Comparison of ENCODE assay signal across 28 mouse cellular contexts in genomic region chr15:101699192-101699591, GRCm38 (mm10). TPM values are rescaled to one million over a fixed set of nuclear protein-coding genes. Genes with fewer than 3 reads are reported as not detected.
A peak's percentile ranks its signal among the peaks of the same experiment; 100 is the strongest.
DNase-seq lines count a peak whose midpoint lies in the region; ATAC-seq lines count a peak whose summit lies in the region.
"Had no signal": no experiment of that assay in that cellular context is flagged by ENCODE, and none has a peak within 500 bp of the region (broad histone marks: within the 10 kb centered on the region; RNA-seq: fewer than 3 reads in every experiment).

No protein-coding gene starts in this region.

- no peaks in the 10 kb centered on the region for H3K27me3 ChIP-seq in liver, embryonic 12.5 days (replicated peaks)
- H3K27me3 ChIP-seq: forebrain, embryonic 13.5 days; forebrain, embryonic 15.5 days had no signal

- H3K36me3 ChIP-seq in liver, embryonic 12.5 days, result no peaks in the 10 kb centered on the region
- H3K36me3 ChIP-seq: embryonic facial prominence, embryonic 10.5 days; embryonic facial prominence, embryonic 12.5 days; forebrain, embryonic 15.5 days; G1E had no signal

- DNase-seq in heart, adult 11 months, result peak; percentile 57
- DNase-seq in heart, adult 8-10 months (ENCODE audit: low spot score), result no peak
- DNase-seq in retina, postnatal 1 day, result peak; percentile 20
- DNase-seq in retina, embryonic 14.5 days (ENCODE audit: low spot score), result no peak
- DNase-seq: adrenal gland, adult 2 months; adrenal gland, postnatal 10 days; adrenal gland, postnatal 25 days; B cell, adult 2 months; cerebellum, adult 11-12 months; cerebellum, adult 2 months; cerebellum, adult 9-10 months; cerebellum, postnatal 10 days; cerebellum, postnatal 25 days; forebrain, postnatal 0 days had no signal

- no peak for ATAC-seq in liver, embryonic 12.5 days
- ATAC-seq: activated CD4-positive, CD25-positive, alpha-beta regulatory T cell, adult 4 months; CD4-positive, CD25-positive, alpha-beta regulatory T cell, adult 4 months; forebrain, embryonic 13.5 days; forebrain, embryonic 15.5 days; forebrain, postnatal 0 days; Patski had no signal

- no peaks in the 10 kb centered on the region for H3K9me3 ChIP-seq in liver, embryonic 12.5 days (replicated peaks)
- H3K9me3 ChIP-seq: embryonic facial prominence, embryonic 10.5 days; embryonic facial prominence, embryonic 12.5 days; forebrain, embryonic 13.5 days; forebrain, embryonic 15.5 days had no signal

- no peak overlapping the region for H3K27ac ChIP-seq in liver, embryonic 12.5 days
- H3K27ac ChIP-seq: embryonic facial prominence, embryonic 10.5 days; embryonic facial prominence, embryonic 12.5 days; forebrain, embryonic 13.5 days; forebrain, embryonic 15.5 days had no signal

- H3K4me2 ChIP-seq in liver, embryonic 12.5 days, result no peak overlapping the region
- H3K4me2 ChIP-seq: embryonic facial prominence, embryonic 12.5 days; forebrain, embryonic 13.5 days; forebrain, embryonic 15.5 days had no signal

- no peak overlapping the region for H3K4me3 ChIP-seq in liver, embryonic 12.5 days
- H3K4me3 ChIP-seq: embryonic facial prominence, embryonic 10.5 days; embryonic facial prominence, embryonic 12.5 days; forebrain, embryonic 13.5 days; forebrain, embryonic 15.5 days had no signal

- WGBS in liver, embryonic 12.5 days (ENCODE audit: insufficient replicate concordance), result 27% methylated on average over 3 of the region's 3 CpGs

- H3K9ac ChIP-seq in liver, embryonic 12.5 days, result no peak overlapping the region
- H3K9ac ChIP-seq: embryonic facial prominence, embryonic 12.5 days; forebrain, embryonic 13.5 days; forebrain, embryonic 15.5 days; forebrain, postnatal 0 days had no signal

- H3K4me1 ChIP-seq in liver, embryonic 12.5 days, result no peaks in the 10 kb centered on the region
- H3K4me1 ChIP-seq: embryonic facial prominence, embryonic 12.5 days; forebrain, embryonic 13.5 days; forebrain, embryonic 15.5 days had no signal

RNA-seq across cellular contexts. Expression of gene Krt6a, which starts 5.1 kb away (rescaled TPM):
- not detected for total RNA-seq in heart, adult 8-10 months (2022)
- not detected in 2 replicates for polyA plus RNA-seq in liver, embryonic 12.5 days (2016; fragmentation: Nextera tagmentation; extraction: Ambion mirVana)
- total RNA-seq: adrenal gland, adult 2 months; adrenal gland, postnatal 10 days; adrenal gland, postnatal 25 days; adrenal gland, postnatal 4 days; CH12.LX; forebrain, postnatal 0 days; G1E had no signal
- polyA plus RNA-seq: activated CD4-positive, CD25-positive, alpha-beta regulatory T cell, adult 4 months; adrenal gland, adult 2 months; CD4-positive, CD25-positive, alpha-beta regulatory T cell, adult 4 months; cerebellum, adult 2 months; cortical plate, adult 2 months; forebrain, embryonic 11.5 days; forebrain, embryonic 13.5 days; forebrain, embryonic 15.5 days; forebrain, postnatal 0 days; G1E; Patski had no signal

RNA-seq across cellular contexts. Expression of gene Krt5, which starts 13.5 kb away (rescaled TPM):
- under 1 TPM in 1 of 4 experiments, not detected in 3; 0.40 TPM for total RNA-seq in heart, adult 8-10 months (2022)
- polyA plus RNA-seq in liver, embryonic 12.5 days (2016; fragmentation: Nextera tagmentation; extraction: Ambion mirVana), result 0.08 and 0.38 TPM in 2 replicates
- total RNA-seq: adrenal gland, adult 2 months; adrenal gland, postnatal 10 days; adrenal gland, postnatal 25 days; adrenal gland, postnatal 4 days; CH12.LX; forebrain, postnatal 0 days; G1E had no signal
- polyA plus RNA-seq: activated CD4-positive, CD25-positive, alpha-beta regulatory T cell, adult 4 months; adrenal gland, adult 2 months; CD4-positive, CD25-positive, alpha-beta regulatory T cell, adult 4 months; cortical plate, adult 2 months; forebrain, postnatal 0 days; G1E had no signal

RNA-seq across cellular contexts. Expression of gene Krt6b, which starts 19.1 kb away (rescaled TPM):
- total RNA-seq in heart, adult 8-10 months (2022), result not detected
- polyA plus RNA-seq in liver, embryonic 12.5 days (2016; fragmentation: Nextera tagmentation; extraction: Ambion mirVana), result not detected in 2 replicates
- total RNA-seq: adrenal gland, adult 2 months; adrenal gland, postnatal 10 days; adrenal gland, postnatal 25 days; adrenal gland, postnatal 4 days; CH12.LX; forebrain, postnatal 0 days; G1E had no signal
- polyA plus RNA-seq: adrenal gland, adult 2 months; CD4-positive, CD25-positive, alpha-beta regulatory T cell, adult 4 months; cerebellum, adult 2 months; cortical plate, adult 2 months; embryonic facial prominence, embryonic 10.5 days; embryonic facial prominence, embryonic 12.5 days; forebrain, embryonic 11.5 days; forebrain, embryonic 13.5 days; forebrain, embryonic 15.5 days; forebrain, postnatal 0 days; G1E; Patski had no signal

RNA-seq across cellular contexts. Expression of gene Krt71, which starts 43.7 kb away (rescaled TPM):
- not detected for total RNA-seq in heart, adult 8-10 months (2022)
- polyA plus RNA-seq in liver, embryonic 12.5 days (2016; fragmentation: Nextera tagmentation; extraction: Ambion mirVana), result not detected in 2 replicates
- total RNA-seq: adrenal gland, adult 2 months; adrenal gland, postnatal 10 days; adrenal gland, postnatal 25 days; adrenal gland, postnatal 4 days; CH12.LX; G1E had no signal
- polyA plus RNA-seq: activated CD4-positive, CD25-positive, alpha-beta regulatory T cell, adult 4 months; adrenal gland, adult 2 months; CD4-positive, CD25-positive, alpha-beta regulatory T cell, adult 4 months; cortical plate, adult 2 months; embryonic facial prominence, embryonic 10.5 days; embryonic facial prominence, embryonic 12.5 days; forebrain, embryonic 11.5 days; forebrain, embryonic 13.5 days; forebrain, embryonic 15.5 days; forebrain, postnatal 0 days; G1E; Patski had no signal

RNA-seq across cellular contexts. Expression of gene Gm5478, which starts 52.0 kb away (rescaled TPM):
- total RNA-seq in heart, adult 8-10 months (2022), result not detected
- polyA plus RNA-seq in liver, embryonic 12.5 days (2016; fragmentation: Nextera tagmentation; extraction: Ambion mirVana), result not detected in 2 replicates
- total RNA-seq: adrenal gland, adult 2 months; adrenal gland, postnatal 10 days; adrenal gland, postnatal 25 days; adrenal gland, postnatal 4 days; CH12.LX; forebrain, postnatal 0 days had no signal
- polyA plus RNA-seq: activated CD4-positive, CD25-positive, alpha-beta regulatory T cell, adult 4 months; adrenal gland, adult 2 months; CD4-positive, CD25-positive, alpha-beta regulatory T cell, adult 4 months; cerebellum, adult 2 months; cortical plate, adult 2 months; embryonic facial prominence, embryonic 10.5 days; embryonic facial prominence, embryonic 12.5 days; embryonic facial prominence, embryonic 14.5 days; forebrain, embryonic 11.5 days; forebrain, embryonic 13.5 days; forebrain, embryonic 15.5 days; forebrain, postnatal 0 days; G1E; Patski had no signal

Comparison
In these comparisons a context has a peak if more than half of its experiments do, and no peak if none do; other contexts are left out.
1. DNase-seq: peak in heart, adult 11 months (single experiment) and retina, postnatal 1 day (single experiment); none in heart, adult 8-10 months (single experiment) and retina, embryonic 14.5 days (single experiment).